20 mouse cellular contexts compared by ENCODE assay signal in the genomic region with DNA sequence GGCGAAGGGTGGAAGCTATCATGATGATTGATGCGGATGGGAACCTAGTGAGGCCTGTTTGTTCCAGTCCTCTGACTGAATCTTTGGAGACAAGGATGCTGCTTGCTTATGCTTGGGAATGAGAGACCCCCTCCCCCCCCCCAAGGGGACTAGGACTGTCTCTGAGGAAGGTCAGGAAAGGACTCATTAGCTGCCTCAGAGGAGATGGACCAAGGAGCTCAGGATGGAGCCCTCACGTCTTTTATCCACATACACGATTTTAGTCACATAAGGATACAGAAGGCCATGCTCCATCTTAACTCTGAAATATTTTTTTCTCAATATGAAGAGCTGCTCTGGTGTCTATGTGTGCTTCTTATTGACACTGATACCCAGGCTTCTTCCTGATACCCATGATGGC. TPM values are rescaled to one million over a fixed set of nuclear protein-coding genes. Genes with fewer than 3 reads are reported as not detected.
DNase-seq lines count a peak whose midpoint lies in the region; ATAC-seq lines count a peak whose summit lies in the region.
"Had no signal": no experiment of that assay in that cellular context is flagged by ENCODE, and none has a peak within 500 bp of the region (broad histone marks: within the 10 kb centered on the region; RNA-seq: fewer than 3 reads in every experiment).

No protein-coding gene starts in this region.

- no peak overlapping the region for H3K27ac ChIP-seq in midbrain, embryonic 11.5 days (ENCODE audit: low read depth, low read length)
- H3K27ac ChIP-seq in midbrain, embryonic 15.5 days = no peak overlapping the region

- H3K36me3 ChIP-seq in midbrain, embryonic 11.5 days (ENCODE audit: control insufficient read depth, insufficient read depth, low read length) = no peaks in the 10 kb centered on the region
- no peaks in the 10 kb centered on the region for H3K36me3 ChIP-seq in midbrain, embryonic 15.5 days (replicated peaks)
- H3K36me3 ChIP-seq: G1E had no signal

- no peaks in the 10 kb centered on the region for H3K27me3 ChIP-seq in midbrain, embryonic 11.5 days (ENCODE audit: control insufficient read depth, insufficient read depth, low read length)
- H3K27me3 ChIP-seq in midbrain, embryonic 15.5 days (replicated peaks) = no peaks in the 10 kb centered on the region
- H3K27me3 ChIP-seq: CH12.LX, Patski had no signal

- no peak overlapping the region for H3K4me2 ChIP-seq in midbrain, embryonic 11.5 days
- H3K4me2 ChIP-seq in midbrain, embryonic 15.5 days = no peak overlapping the region

- 90% methylated on average over 4 of the region's 4 CpGs for WGBS in midbrain, embryonic 11.5 days
- WGBS in midbrain, embryonic 15.5 days = 94% methylated on average over 4 of the region's 4 CpGs

- no peak overlapping the region for H3K9ac ChIP-seq in midbrain, embryonic 11.5 days (ENCODE audit: low read length)
- no peak overlapping the region for H3K9ac ChIP-seq in midbrain, embryonic 15.5 days

- ATAC-seq in midbrain, embryonic 11.5 days (ENCODE audit: low FRiP score) = no peak
- no peak for ATAC-seq in midbrain, embryonic 15.5 days (replicated peaks)
- ATAC-seq: activated CD4-positive, CD25-positive, alpha-beta regulatory T cell, adult 4 months; CD4-positive, CD25-positive, alpha-beta regulatory T cell, adult 4 months; Patski had no signal

- H3K4me3 ChIP-seq in midbrain, embryonic 11.5 days (ENCODE audit: low read depth, low read length) = no peak overlapping the region
- H3K4me3 ChIP-seq in midbrain, embryonic 15.5 days = no peak overlapping the region

- DNase-seq in heart, adult 11 months = peak; percentile 76
- DNase-seq in heart, postnatal 25 days (ENCODE audit: low spot score) = no peak
- peak; percentile 75 for DNase-seq in midbrain, embryonic 11.5 days (ENCODE audit: low spot score, missing footprints)
- DNase-seq: adrenal gland, adult 2 months; adrenal gland, adult 8-10 months; adrenal gland, postnatal 10 days; adrenal gland, postnatal 14 days; adrenal gland, postnatal 25 days; adrenal gland, postnatal 36 days; B cell, adult 2 months; cerebellum, adult 11 months; cerebellum, adult 11-12 months; cerebellum, adult 18-20 months had no signal

- intact Hi-C loops in heart, postnatal 25 days (cut with DNase I) = no loop called here

- H3K4me1 ChIP-seq in midbrain, embryonic 11.5 days (ENCODE audit: control insufficient read depth, insufficient read depth, low read length) = no peaks in the 10 kb centered on the region
- no peaks in the 10 kb centered on the region for H3K4me1 ChIP-seq in midbrain, embryonic 15.5 days

- no peaks in the 10 kb centered on the region for H3K9me3 ChIP-seq in midbrain, embryonic 11.5 days (ENCODE audit: control insufficient read depth, low read length)
- no peaks in the 10 kb centered on the region for H3K9me3 ChIP-seq in midbrain, embryonic 15.5 days
- H3K9me3 ChIP-seq: G1E had no signal

RNA-seq across cellular contexts. Expression of a gene that starts 29.7 kb away (rescaled TPM):
- total RNA-seq in heart, postnatal 25 days (2021) = not detected
- 0.19 TPM in 1 of 2 replicates, not detected in the other for polyA plus RNA-seq in midbrain, embryonic 11.5 days (2014; fragmentation: Nextera tagmentation; extraction: Ambion mirVana)
- polyA plus RNA-seq in midbrain, embryonic 15.5 days (2015; fragmentation: Nextera tagmentation; extraction: Ambion mirVana) = 0.11 and 0.22 TPM in 2 replicates
- total RNA-seq: adrenal gland, postnatal 36 days had no signal
- polyA plus RNA-seq: adrenal gland, adult 2 months; C2C12; G1E; Patski had no signal

RNA-seq across cellular contexts. Expression of a gene that starts 45.1 kb away (rescaled TPM):
- total RNA-seq in heart, postnatal 25 days (2021) = 10 to 100 TPM; 13.9 to 14.3 TPM
- polyA plus RNA-seq in midbrain, embryonic 11.5 days (2014; fragmentation: Nextera tagmentation; extraction: Ambion mirVana) = 18.7 and 20.6 TPM in 2 replicates
- polyA plus RNA-seq in midbrain, embryonic 15.5 days (2015; fragmentation: Nextera tagmentation; extraction: Ambion mirVana) = 51.9 and 53.0 TPM in 2 replicates
